Mouse (Mus musculus) testis, adult 2 months (tissue): ENCODE data around the gene Adamts1.

ENCODE experiments used
- CTCF ChIP-seq: fragments of 200-500 bp; IDR thresholded peaks from 2 replicates; pipeline ENCODE4 v1.5.1; 2012; ENCODE audit warnings: low read depth, mild to moderate bottlenecking, inconsistent platforms, low read length, moderate library complexity; ENCODE audit not compliant: control insufficient read depth, insufficient read depth, insufficient replicate concordance
- POLR2A ChIP-seq: fragments of 200-500 bp; IDR thresholded peaks from 2 replicates; pipeline ENCODE4 v1.6.1; 2012; ENCODE audit warnings: low read depth, mild to moderate bottlenecking, inconsistent platforms, low read length, moderate library complexity; ENCODE audit not compliant: control insufficient read depth

DNA sequence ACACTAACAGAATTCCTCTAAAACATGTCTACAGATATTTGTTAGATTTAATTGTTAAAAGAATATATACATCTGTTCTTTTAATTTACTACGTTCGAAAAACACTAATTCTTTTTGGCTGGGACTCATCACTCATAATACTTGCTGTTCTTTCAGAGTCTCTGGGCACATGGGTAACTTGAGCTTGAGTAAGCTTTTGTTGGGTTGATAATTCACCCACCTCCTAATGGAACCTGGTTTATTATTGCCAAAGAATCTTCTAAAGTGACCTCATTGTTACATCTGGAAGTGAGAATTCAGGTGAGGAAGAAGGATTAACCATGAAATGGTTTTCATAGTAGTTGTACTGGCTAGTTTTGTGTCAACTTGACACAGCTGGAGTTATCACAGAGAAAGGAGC, 21.8 kb downstream of the Adamts1 start:
- TF ChIP-seq CTCF (no peak), POLR2A (no peak)
